Mouse (Mus musculus) heart, postnatal 0 days (tissue): ENCODE results near the gene Trim13. TPM values are rescaled to one million over a fixed set of nuclear protein-coding genes. Genes with fewer than 3 reads are reported as not detected.
A peak's percentile ranks its signal among the peaks of the same experiment; 100 is the strongest.

ENCODE experiments used
- ATAC-seq: fragments of 200-750 bp; cut with Nextera tagmentation; 2 replicates; pipeline ENCODE4 v1.8.0; 2017; ENCODE audit warnings: low read depth, moderate number of reproducible peaks, moderate library complexity; ENCODE audit not compliant: insufficient read depth
- DNase-seq: peaks from one replicate; pipeline ENCODE4 v3.0.0-alpha.2; 2016; ENCODE audit warnings: low spot score
- H3K27ac ChIP-seq: fragments of 300-500 bp; sonication (generic); 2 replicates; pipeline ENCODE4 v1.5.1; 2014; ENCODE audit warnings: low read depth, mild to moderate bottlenecking
- H3K27me3 ChIP-seq: fragments of 300-500 bp; sonication (generic); 2 replicates; pipeline ENCODE4 v1.6.1; 2014; ENCODE audit warnings: low read length, mixed read lengths; ENCODE audit not compliant: control insufficient read depth, insufficient read depth
- H3K36me3 ChIP-seq: fragments of 300-500 bp; sonication (generic); replicated peaks from 2 replicates; pipeline ENCODE4 v1.6.1; 2014; ENCODE audit warnings: low read length, mixed read lengths; ENCODE audit not compliant: control insufficient read depth, insufficient read depth
- H3K4me1 ChIP-seq: fragments of 300-500 bp; sonication (generic); 2 replicates; pipeline ENCODE4 v1.6.1; 2014; ENCODE audit warnings: antibody characterized with exemption; ENCODE audit not compliant: control insufficient read depth, insufficient read depth
- H3K4me2 ChIP-seq: fragments of 300-500 bp; sonication (generic); 2 replicates; pipeline ENCODE4 v1.6.1; 2014; ENCODE audit warnings: low read depth, mild to moderate bottlenecking, low read length, moderate library complexity
- H3K4me3 ChIP-seq: fragments of 300-500 bp; sonication (generic); 2 replicates; pipeline ENCODE4 v1.5.1; 2014; ENCODE audit warnings: low read depth, low read length
- H3K9ac ChIP-seq: fragments of 300-500 bp; sonication (generic); replicated peaks from 2 replicates; pipeline ENCODE4 v1.6.1; 2014; ENCODE audit warnings: low read depth, low read length, mixed read lengths
- H3K9me3 ChIP-seq: fragments of 300-500 bp; sonication (generic); replicated peaks from 2 replicates; pipeline ENCODE4 v1.6.1; 2016; ENCODE audit warnings: low read length; ENCODE audit not compliant: control insufficient read depth
- CTCF ChIP-seq: IDR thresholded peaks from 2 replicates; pipeline ENCODE4 v1.5.1; 2016; ENCODE audit warnings: antibody characterized with exemption, control low read depth, low read depth
- EP300 ChIP-seq: IDR thresholded peaks from 2 replicates; pipeline ENCODE4 v1.6.1; 2016; ENCODE audit warnings: antibody characterized with exemption, low read depth
- WGBS: fragments of 180-500 bp; shearing (Covaris S2); extraction: QIAGEN DNeasy Blood & Tissue Kit; methylation state at CpG from one replicate; pipeline ENCODE4 v1.1.7; 2014; 5-methylcytosine and 5-hydroxymethylcytosine counted together
- polyA plus RNA-seq: library from polyadenylated mRNA; unstranded; fragments of >200 nt; fragmentation: Nextera tagmentation; extraction: Ambion mirVana; gene quantifications from 2 replicates; pipeline ENCODE4 v1.2.1, GENCODE M21; 2015
- total RNA-seq: library from RNA; depleted of rRNA; stranded (reverse); fragments of >200 nt; gene quantifications from 2 replicates; pipeline ENCODE4 v1.2.3, GENCODE M21; 2014; ENCODE audit warnings: low replicate concordance

The Trim13 gene
- total and polyA plus RNA-seq, 2 experiments from 2014 or later: 11.2 to 18.7 TPM

DNA sequence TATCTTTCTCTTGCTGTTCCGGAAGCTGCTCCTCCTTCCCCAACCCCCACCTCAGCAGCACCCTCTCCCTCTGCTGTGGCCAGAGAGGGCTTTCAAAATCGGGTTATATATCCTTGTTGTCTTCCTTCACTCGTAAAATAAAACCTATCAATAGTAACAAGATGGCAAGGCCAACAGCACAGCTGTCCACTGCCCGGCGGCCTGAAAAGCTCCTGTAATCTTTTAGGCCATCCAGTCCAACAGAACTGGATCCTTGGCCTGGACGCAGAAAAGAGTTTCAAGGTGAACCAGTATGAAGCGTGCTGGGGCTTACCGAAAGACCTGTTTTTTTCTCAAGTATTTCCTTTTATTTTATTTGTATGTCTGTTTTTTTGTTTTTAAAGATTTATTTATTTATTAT is 22.1 kb upstream of the Trim13 start:
- no peak for DNase-seq
- H3K4me2 ChIP-seq: no peak overlapping the region
- no peaks in the 10 kb centered on the region for H3K36me3 ChIP-seq
- ATAC-seq: no peak
- H3K27ac ChIP-seq: no peak overlapping the region
- WGBS: 90% methylated on average over 8 of the region's 8 CpGs
- H3K4me3 ChIP-seq: no peak overlapping the region
- TF ChIP-seq CTCF: no peak
- no peak for TF ChIP-seq EP300
- H3K9me3 ChIP-seq: no peaks in the 10 kb centered on the region
- no peaks in the 10 kb centered on the region for H3K27me3 ChIP-seq
- no peaks in the 10 kb centered on the region for H3K4me1 ChIP-seq
- no peak overlapping the region for H3K9ac ChIP-seq

GRCm38 (mm10) chr14:61589288-61590065 is 8.6 kb upstream of the Trim13 start:
- ATAC-seq (no peak), DNase-seq (no peak)
- Histone ChIP-seq H3K4me1 (no peaks in the 10 kb centered on the region), H3K4me2 (no peak overlapping the region), H3K9ac (no peak overlapping the region), H3K27ac (no peak overlapping the region), H3K4me3 (no peak overlapping the region), H3K36me3 (no peaks in the 10 kb centered on the region), H3K9me3 (no peaks in the 10 kb centered on the region), H3K27me3 (no peaks in the 10 kb centered on the region)
- TF ChIP-seq EP300: no peak
- TF ChIP-seq CTCF: no peak
- WGBS: 57% methylated on average over 4 of the region's 4 CpGs

DNA sequence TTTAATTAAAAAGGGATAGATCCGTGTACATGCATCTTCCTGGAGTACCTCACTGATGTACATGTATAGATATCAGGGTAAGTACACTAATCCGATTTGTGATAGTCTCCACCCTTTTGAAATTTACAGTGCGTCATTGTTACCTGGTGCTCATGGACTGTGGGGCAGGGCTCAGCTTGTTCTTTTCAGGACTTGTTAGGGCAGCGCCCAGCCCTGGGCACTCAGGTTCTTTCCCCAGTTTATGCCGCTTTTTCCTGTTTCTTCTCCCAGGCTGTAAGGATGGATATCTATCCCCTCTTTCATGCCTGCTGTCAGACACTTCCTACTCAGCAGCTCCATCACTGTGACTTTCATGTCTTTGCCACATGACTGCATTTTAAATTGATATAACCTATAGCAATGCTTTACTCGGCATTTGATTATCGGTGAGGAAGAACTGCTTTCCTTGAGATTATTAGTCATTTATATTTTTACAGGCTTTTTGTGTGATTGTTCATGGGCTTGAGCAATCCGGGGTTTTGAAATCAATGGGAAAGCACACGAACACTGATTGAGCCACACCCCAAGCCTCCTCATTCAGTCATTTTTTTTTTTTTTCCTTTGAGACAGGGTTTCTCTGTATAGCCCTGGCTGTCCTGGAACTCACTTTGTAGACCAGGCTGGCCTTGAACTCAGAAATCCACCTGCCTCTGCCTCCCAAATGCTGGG is 1.2 kb upstream of the Trim13 start:
- H3K4me1 ChIP-seq: peaks cover 14% of the 10 kb centered on the region
- H3K4me2 ChIP-seq: no peak overlapping the region
- 86% methylated on average over 9 of the region's 9 CpGs for WGBS
- H3K36me3 ChIP-seq: peaks cover 2% of the 10 kb centered on the region; the same call in 1 of the 2 replicates
- ATAC-seq: no peak
- TF ChIP-seq CTCF (no peak), EP300 (no peak)
- no peaks in the 10 kb centered on the region for H3K9me3 ChIP-seq
- H3K27me3 ChIP-seq: no peaks in the 10 kb centered on the region
- no peak overlapping the region for H3K9ac ChIP-seq
- H3K27ac ChIP-seq: no peak overlapping the region
- H3K4me3 ChIP-seq: no peak overlapping the region
- DNase-seq: no peak

GRCm38 (mm10) chr14:61599057-61599806 is 1.2 kb downstream of the Trim13 start:
- TF ChIP-seq EP300 (no peak), CTCF (no peak)

DNA sequence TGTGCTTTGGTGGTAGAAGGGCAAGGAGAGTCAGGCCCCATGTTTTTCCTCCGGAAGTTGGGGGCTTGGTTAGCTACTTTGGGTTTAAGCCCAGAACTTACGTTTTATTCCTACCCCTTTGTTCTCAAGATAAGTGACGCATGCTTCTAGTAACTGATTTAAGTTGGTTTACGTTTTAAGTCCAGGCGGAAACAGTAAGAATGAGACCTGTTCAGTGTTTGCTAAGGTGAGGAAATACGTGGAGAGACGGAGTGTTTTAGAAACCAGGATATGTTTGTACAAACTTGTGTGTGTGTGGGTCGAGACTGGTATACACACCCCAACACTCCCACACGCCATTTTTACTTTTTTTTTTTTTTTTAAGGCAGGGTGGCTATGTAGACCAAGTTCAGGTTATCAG is 3.3 kb downstream of the Trim13 start:
- no peak overlapping the region for H3K4me3 ChIP-seq
- H3K36me3 ChIP-seq: peaks cover 18% of the 10 kb centered on the region; the same call in 1 of the 2 replicates
- no peak for ATAC-seq
- WGBS: 72% methylated on average over 9 of the region's 9 CpGs
- no peak overlapping the region for H3K9ac ChIP-seq
- no peaks in the 10 kb centered on the region for H3K27me3 ChIP-seq
- H3K27ac ChIP-seq: no peak overlapping the region
- no peaks in the 10 kb centered on the region for H3K9me3 ChIP-seq
- H3K4me1 ChIP-seq: peaks cover 17% of the 10 kb centered on the region
- DNase-seq: no peak
- TF ChIP-seq CTCF (no peak), EP300 (no peak)
- H3K4me2 ChIP-seq: no peak overlapping the region

More at GRCm38 (mm10) chr14:61599057-61599806, 1.2 kb downstream of the Trim13 start:
- H3K9ac ChIP-seq: peak overlapping the region; percentile 65
- DNase-seq (peak; percentile 86), ATAC-seq (peak; percentile 99)
- H3K4me2 ChIP-seq: peak overlapping the region; percentile 61
- H3K9me3 ChIP-seq: no peaks in the 10 kb centered on the region
- peak overlapping the region; percentile 64 for H3K4me3 ChIP-seq
- H3K27ac ChIP-seq: peak overlapping the region; percentile 73
- H3K4me1 ChIP-seq: peaks cover 17% of the 10 kb centered on the region
- peaks cover 12% of the 10 kb centered on the region; the same call in 1 of the 2 replicates for H3K36me3 ChIP-seq
- H3K27me3 ChIP-seq: no peaks in the 10 kb centered on the region
- 4% methylated on average over 44 of the region's 44 CpGs for WGBS
